Mouse (Mus musculus): Measurements from ENCODE around the gene Gm45844. TPM values are rescaled to one million over a fixed set of nuclear protein-coding genes. Genes with fewer than 3 reads are reported as not detected.
"Not testable (repeated sequence)": the region's sequence is repeated elsewhere in the genome, so short reads cannot be mapped to it uniquely, and the experiment has no call there.

The Gm45844 gene
- polyA plus RNA-seq (2014; fragmentation: Nextera tagmentation; extraction: Ambion mirVana): 1.9 and 2.8 TPM in 2 replicates

- H3K27ac ChIP-seq (ENCODE audit: low read depth, low read length); H3K9me3 ChIP-seq (ENCODE audit: control insufficient read depth, low read length); H3K27me3 ChIP-seq (ENCODE audit: control insufficient read depth, insufficient read depth, low read length); H3K36me3 ChIP-seq (ENCODE audit: control insufficient read depth, insufficient read depth, low read length); H3K9ac ChIP-seq (ENCODE audit: low read depth, low read length); H3K4me1 ChIP-seq (replicated peaks; ENCODE audit: control insufficient read depth, insufficient read depth, low read length): not testable (repeated sequence)
- Histone ChIP-seq H3K4me3 (ENCODE audit: low read depth, low read length) (peak within 1 kb of the TSS; percentile 13), H3K4me2 (replicated peaks; ENCODE audit: low read depth, low read length) (0 out of 2 replicates have a peak within 1 kb of the TSS, but pooled peaks have one; percentile 8)
- WGBS: 41% methylated on average over 45 of the region's 45 CpGs
- peak; percentile 78 for DNase-seq (ENCODE audit: low spot score)
- peak; percentile 100 for ATAC-seq (ENCODE audit: low FRiP score)
Observed at GRCm38 (mm10) chr7:7277966-7278567, at the start of gene Gm45844. Gene Gm45844, minus strand, starts transcription at chr7:7278289.

GRCm38 (mm10) chr7:7295595-7295994 is 17.5 kb upstream of the Gm45844 start:
- H3K9ac ChIP-seq (ENCODE audit: low read depth, low read length): no peak overlapping the region
- no peaks in the 10 kb centered on the region for H3K4me1 ChIP-seq (replicated peaks; ENCODE audit: control insufficient read depth, insufficient read depth, low read length)
- no peaks in the 10 kb centered on the region for H3K27me3 ChIP-seq (ENCODE audit: control insufficient read depth, insufficient read depth, low read length)
- 80% methylated on average over 16 of the region's 16 CpGs for WGBS
- H3K4me2 ChIP-seq (replicated peaks; ENCODE audit: low read depth, low read length): no peak overlapping the region
- DNase-seq (ENCODE audit: low spot score) (peak; percentile 55), ATAC-seq (ENCODE audit: low FRiP score) (no peak)
- no peak overlapping the region for H3K4me3 ChIP-seq (ENCODE audit: low read depth, low read length)
- H3K36me3 ChIP-seq (ENCODE audit: control insufficient read depth, insufficient read depth, low read length): 0 out of 2 replicates have a peak, but pooled peaks cover 2% of the 10 kb centered on the region
- H3K27ac ChIP-seq (ENCODE audit: low read depth, low read length): no peak overlapping the region
- H3K9me3 ChIP-seq (ENCODE audit: control insufficient read depth, low read length): no peaks in the 10 kb centered on the region

GRCm38 (mm10) chr7:7281383-7281782 is 3.3 kb upstream of the Gm45844 start:
- Histone ChIP-seq H3K27ac (ENCODE audit: low read depth, low read length) (no peak overlapping the region), H3K4me1 (replicated peaks; ENCODE audit: control insufficient read depth, insufficient read depth, low read length) (no peaks in the 10 kb centered on the region), H3K9me3 (ENCODE audit: control insufficient read depth, low read length) (peaks cover 4% of the 10 kb centered on the region; the same call in 1 of the 2 replicates), H3K4me3 (ENCODE audit: low read depth, low read length) (no peak overlapping the region), H3K36me3 (ENCODE audit: control insufficient read depth, insufficient read depth, low read length) (0 out of 2 replicates have a peak, but pooled peaks cover 4% of the 10 kb centered on the region), H3K4me2 (replicated peaks; ENCODE audit: low read depth, low read length) (no peak overlapping the region), H3K27me3 (ENCODE audit: control insufficient read depth, insufficient read depth, low read length) (no peaks in the 10 kb centered on the region), H3K9ac (ENCODE audit: low read depth, low read length) (no peak overlapping the region)
- ATAC-seq (ENCODE audit: low FRiP score): no peak
- WGBS: 93% methylated on average over 1 of the region's 1 CpGs
- DNase-seq (ENCODE audit: low spot score): no peak

GRCm38 (mm10) chr7:7277556-7277955 is 533 bp downstream of the Gm45844 start:
- peak; percentile 57 for DNase-seq (ENCODE audit: low spot score)
- Histone ChIP-seq H3K4me2 (replicated peaks; ENCODE audit: low read depth, low read length) (0 out of 2 replicates have a peak overlapping the region, but pooled peaks have one; percentile 8), H3K4me3 (ENCODE audit: low read depth, low read length) (peak overlapping the region; percentile 13)
- H3K27me3 ChIP-seq (ENCODE audit: control insufficient read depth, insufficient read depth, low read length); H3K27ac ChIP-seq (ENCODE audit: low read depth, low read length); H3K4me1 ChIP-seq (replicated peaks; ENCODE audit: control insufficient read depth, insufficient read depth, low read length); H3K9me3 ChIP-seq (ENCODE audit: control insufficient read depth, low read length); H3K9ac ChIP-seq (ENCODE audit: low read depth, low read length); H3K36me3 ChIP-seq (ENCODE audit: control insufficient read depth, insufficient read depth, low read length): not testable (repeated sequence)
- ATAC-seq (ENCODE audit: low FRiP score): peak; percentile 75; the same call in 1 of the 2 replicates
- WGBS: 39% methylated on average over 22 of the region's 24 CpGs

- H3K9ac ChIP-seq (ENCODE audit: low read depth, low read length); H3K27ac ChIP-seq (ENCODE audit: low read depth, low read length); H3K4me2 ChIP-seq (replicated peaks; ENCODE audit: low read depth, low read length); H3K9me3 ChIP-seq (ENCODE audit: control insufficient read depth, low read length); H3K4me1 ChIP-seq (replicated peaks; ENCODE audit: control insufficient read depth, insufficient read depth, low read length); H3K4me3 ChIP-seq (ENCODE audit: low read depth, low read length); H3K27me3 ChIP-seq (ENCODE audit: control insufficient read depth, insufficient read depth, low read length); H3K36me3 ChIP-seq (ENCODE audit: control insufficient read depth, insufficient read depth, low read length); DNase-seq (ENCODE audit: low spot score); ATAC-seq (ENCODE audit: low FRiP score): not testable (repeated sequence)
- no CpG with 5 or more reads among the region's 1 CpGs for WGBS
Observed at GRCm38 (mm10) chr7:7247228-7247627, 30.9 kb downstream of the Gm45844 start, which contains the start of gene Vmn2r29. Gene Vmn2r29, minus strand, starts transcription at chr7:7247328.

- Histone ChIP-seq H3K4me2 (replicated peaks; ENCODE audit: low read depth, low read length) (peak within 1 kb of the TSS; percentile 43), H3K4me3 (ENCODE audit: low read depth, low read length) (peak within 1 kb of the TSS; percentile 37), H3K9ac (ENCODE audit: low read depth, low read length) (peak within 1 kb of the TSS; percentile 20; the same call in 1 of the 2 replicates)
- H3K36me3 ChIP-seq (ENCODE audit: control insufficient read depth, insufficient read depth, low read length); H3K27ac ChIP-seq (ENCODE audit: low read depth, low read length); H3K27me3 ChIP-seq (ENCODE audit: control insufficient read depth, insufficient read depth, low read length); H3K4me1 ChIP-seq (replicated peaks; ENCODE audit: control insufficient read depth, insufficient read depth, low read length); H3K9me3 ChIP-seq (ENCODE audit: control insufficient read depth, low read length); ATAC-seq (ENCODE audit: low FRiP score): not testable (repeated sequence)
- whole genome bisulfite sequencing: 3% methylated on average over 24 of the region's 24 CpGs
- DNase-seq (ENCODE audit: low spot score): peak; percentile 34
Observed at GRCm38 (mm10) chr7:7209313-7210151, 68.6 kb downstream of the Gm45844 start, which contains the start of gene Zfp772. Gene Zfp772, minus strand, starts transcription at chr7:7209998.

GRCm38 (mm10) chr7:7188191-7188942 is 89.7 kb downstream of the Gm45844 start:
- 15% methylated on average over 18 of the region's 18 CpGs for WGBS
- no peaks in the 10 kb centered on the region for H3K4me1 ChIP-seq (replicated peaks; ENCODE audit: control insufficient read depth, insufficient read depth, low read length)
- H3K27ac ChIP-seq (ENCODE audit: low read depth, low read length): no peak overlapping the region
- no peaks in the 10 kb centered on the region for H3K36me3 ChIP-seq (ENCODE audit: control insufficient read depth, insufficient read depth, low read length)
- no peak overlapping the region for H3K9ac ChIP-seq (ENCODE audit: low read depth, low read length)
- H3K4me2 ChIP-seq (replicated peaks; ENCODE audit: low read depth, low read length): peak overlapping the region; percentile 23; the same call in 1 of the 2 replicates
- DNase-seq (ENCODE audit: low spot score) (peak; percentile 76), ATAC-seq (ENCODE audit: low FRiP score) (peak; percentile 97)
- no peaks in the 10 kb centered on the region for H3K27me3 ChIP-seq (ENCODE audit: control insufficient read depth, insufficient read depth, low read length)
- H3K4me3 ChIP-seq (ENCODE audit: low read depth, low read length): peak overlapping the region; percentile 48
- H3K9me3 ChIP-seq (ENCODE audit: control insufficient read depth, low read length): no peaks in the 10 kb centered on the region

- 39% methylated on average over 13 of the region's 13 CpGs for WGBS
- Histone ChIP-seq H3K4me1 (replicated peaks; ENCODE audit: control insufficient read depth, insufficient read depth, low read length) (no peaks in the 10 kb centered on the region), H3K4me2 (replicated peaks; ENCODE audit: low read depth, low read length) (peak overlapping the region; percentile 23; the same call in 1 of the 2 replicates), H3K36me3 (ENCODE audit: control insufficient read depth, insufficient read depth, low read length) (no peaks in the 10 kb centered on the region), H3K27ac (ENCODE audit: low read depth, low read length) (no peak overlapping the region), H3K9ac (ENCODE audit: low read depth, low read length) (no peak overlapping the region), H3K4me3 (ENCODE audit: low read depth, low read length) (peak overlapping the region; percentile 48), H3K27me3 (ENCODE audit: control insufficient read depth, insufficient read depth, low read length) (no peaks in the 10 kb centered on the region), H3K9me3 (ENCODE audit: control insufficient read depth, low read length) (no peaks in the 10 kb centered on the region)
- ATAC-seq (ENCODE audit: low FRiP score): peak; percentile 73
- DNase-seq (ENCODE audit: low spot score): no peak
Observed at GRCm38 (mm10) chr7:7187417-7188190, 90.5 kb downstream of the Gm45844 start.
